Mouse (Mus musculus) macrophage (primary cell): ENCODE data around the gene Zdhhc11. TPM values are rescaled to one million over a fixed set of nuclear protein-coding genes. Genes with fewer than 3 reads are reported as not detected.
A peak's percentile ranks its signal among the peaks of the same experiment; 100 is the strongest.
"Not testable (repeated sequence)": the region's sequence is repeated elsewhere in the genome, so short reads cannot be mapped to it uniquely, and the experiment has no call there.

ENCODE experiments used
- H3K27ac ChIP-seq: fragments of 350-480 bp; formaldehyde crosslinking; 2 replicates; pipeline ENCODE4 v1.9.0; 2021
- H3K36me3 ChIP-seq: fragments of 350-480 bp; formaldehyde crosslinking; 2 replicates; pipeline ENCODE4 v1.9.0; 2021; ENCODE audit errors: inconsistent target
- H3K4me3 ChIP-seq: fragments of 350-480 bp; formaldehyde crosslinking; 2 replicates; pipeline ENCODE4 v1.9.0; 2021; ENCODE audit errors: inconsistent target
- H3K79me2 ChIP-seq: fragments of 350-480 bp; formaldehyde crosslinking; 2 replicates; pipeline ENCODE4 v1.9.0; 2021; ENCODE audit errors: inconsistent target
- WGBS: methylation state at CpG from one replicate; pipeline ENCODE4 v1.1.7; 2026; ENCODE audit warnings: inconsistent platforms; ENCODE audit not compliant: missing documents; 5-methylcytosine and 5-hydroxymethylcytosine counted together
- polyA plus RNA-seq: library from polyadenylated mRNA; stranded (reverse); fragments of 250-400 nt; gene quantifications from 3 replicates; pipeline ENCODE4 v1.2.4, GENCODE M21; 2018; ENCODE audit warnings: inconsistent platforms

The Zdhhc11 gene
- polyA plus RNA-seq, 1 experiment from 2014 or later: not detected

DNA sequence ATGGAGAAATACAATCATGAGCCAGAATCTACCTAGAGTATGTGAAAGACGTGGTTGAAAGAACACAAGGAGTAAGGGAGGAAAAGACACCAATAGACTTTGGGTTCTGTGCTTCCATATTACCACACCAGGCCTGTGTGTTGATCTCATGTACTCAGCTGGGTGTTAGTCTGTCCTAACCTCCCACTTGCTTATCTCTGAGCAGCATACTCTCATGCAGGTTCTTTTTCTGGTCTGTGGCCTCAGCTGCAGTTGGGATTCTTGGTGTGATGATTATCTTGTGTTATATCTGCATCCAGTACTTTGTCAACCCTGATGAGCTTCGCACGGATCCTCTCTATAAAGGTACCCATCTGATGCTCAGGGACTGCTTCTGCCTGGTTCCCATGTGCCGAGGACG, 13.3 kb downstream of the Zdhhc11 start:
- no peaks in the 10 kb centered on the region for H3K36me3 ChIP-seq
- H3K27ac ChIP-seq: no peak overlapping the region
- H3K4me3 ChIP-seq: no peak overlapping the region
- 96% methylated on average over 5 of the region's 5 CpGs for WGBS
- no peaks in the 10 kb centered on the region for H3K79me2 ChIP-seq

DNA sequence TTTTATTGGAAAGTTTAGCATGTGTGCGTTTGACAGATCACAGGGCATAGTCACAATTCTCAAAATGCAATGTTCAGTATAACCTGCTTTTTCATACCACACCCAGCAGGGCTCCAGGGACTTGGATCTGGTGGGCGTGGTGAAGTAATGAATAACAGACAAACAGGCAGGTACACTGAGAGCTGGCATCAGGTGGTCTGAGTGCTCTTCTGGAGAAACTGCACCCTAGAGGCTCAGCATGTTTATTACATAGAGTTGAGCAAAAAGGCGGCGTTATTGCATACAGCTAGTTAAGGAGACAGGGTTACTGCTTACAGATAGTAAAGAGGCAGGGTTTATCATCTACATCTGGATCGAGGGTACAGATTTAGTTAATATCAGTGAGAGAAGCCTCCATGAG, 26.7 kb downstream of the Zdhhc11 start:
- Histone ChIP-seq H3K27ac (no peak overlapping the region), H3K4me3 (no peak overlapping the region), H3K79me2 (no peaks in the 10 kb centered on the region), H3K36me3 (no peaks in the 10 kb centered on the region)
- WGBS: 88% methylated on average over 5 of the region's 5 CpGs

DNA sequence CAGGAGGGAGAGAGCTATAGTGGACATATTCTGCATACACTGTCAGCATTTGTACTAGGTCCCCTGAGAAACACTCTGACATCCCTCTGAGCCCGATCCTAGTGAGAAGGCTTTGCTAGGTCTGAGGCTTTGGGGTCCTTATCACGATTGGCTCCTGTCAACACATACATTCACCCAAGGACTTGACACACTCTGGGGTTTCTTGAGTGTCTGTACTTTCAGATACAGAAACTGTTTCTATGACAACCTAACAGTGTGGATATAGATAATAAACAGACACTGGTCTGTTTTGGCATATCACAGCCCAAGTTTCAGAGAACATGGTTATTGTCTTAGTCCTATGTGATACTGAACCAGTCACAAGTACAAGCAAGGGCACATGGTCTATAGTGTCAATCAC, 27.1 kb downstream of the Zdhhc11 start:
- WGBS: 96% methylated on average over 2 of the region's 2 CpGs
- H3K27ac ChIP-seq: no peak overlapping the region
- no peak overlapping the region for H3K4me3 ChIP-seq
- H3K36me3 ChIP-seq: no peaks in the 10 kb centered on the region
- H3K79me2 ChIP-seq: no peaks in the 10 kb centered on the region

DNA sequence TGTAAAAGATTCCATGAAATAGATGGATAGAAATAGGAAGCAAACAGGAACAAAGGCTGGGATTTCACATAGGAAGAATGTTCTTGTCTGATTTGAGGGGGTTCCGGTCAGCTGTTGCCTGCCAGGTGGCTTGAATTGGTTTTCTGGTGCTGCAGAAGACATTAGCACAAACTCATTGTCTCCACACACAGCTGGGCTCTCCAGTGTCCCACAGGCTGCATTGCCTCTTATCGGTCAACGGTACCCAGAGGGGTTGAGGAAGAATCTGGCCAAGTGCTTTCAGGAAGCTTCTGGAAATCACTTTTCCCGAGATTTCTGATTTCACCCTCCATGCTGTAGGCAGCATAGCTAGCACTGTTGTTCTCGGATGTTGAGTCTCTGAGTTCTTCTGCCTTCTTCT, 27.6 kb downstream of the Zdhhc11 start:
- Histone ChIP-seq H3K36me3 (no peaks in the 10 kb centered on the region), H3K4me3 (no peak overlapping the region), H3K27ac (no peak overlapping the region), H3K79me2 (no peaks in the 10 kb centered on the region)
- WGBS: 81% methylated on average over 5 of the region's 5 CpGs

DNA sequence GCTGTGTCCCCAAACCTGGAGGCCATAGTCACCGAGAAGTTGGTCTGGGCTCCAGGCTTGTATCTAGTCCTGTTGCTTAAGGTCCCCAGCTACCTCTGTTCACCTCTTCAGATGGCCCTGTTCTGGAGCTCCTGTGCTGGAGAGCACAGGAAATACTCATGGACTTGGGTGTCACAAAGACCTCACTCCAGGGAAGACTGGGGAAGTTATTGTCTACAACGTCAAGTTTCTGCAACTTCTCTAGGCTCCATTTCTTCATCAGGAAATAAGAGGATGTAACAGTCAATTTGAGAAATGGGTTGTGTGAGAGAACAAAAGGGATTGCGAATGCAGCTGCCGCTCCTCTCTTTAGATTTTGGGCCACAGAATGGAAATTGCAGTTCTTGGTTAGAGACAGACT, 32.8 kb downstream of the Zdhhc11 start:
- Histone ChIP-seq H3K36me3 (no peaks in the 10 kb centered on the region), H3K4me3 (no peak overlapping the region), H3K27ac (no peak overlapping the region), H3K79me2 (no peaks in the 10 kb centered on the region)
- WGBS: 61% methylated on average over 4 of the region's 4 CpGs

DNA sequence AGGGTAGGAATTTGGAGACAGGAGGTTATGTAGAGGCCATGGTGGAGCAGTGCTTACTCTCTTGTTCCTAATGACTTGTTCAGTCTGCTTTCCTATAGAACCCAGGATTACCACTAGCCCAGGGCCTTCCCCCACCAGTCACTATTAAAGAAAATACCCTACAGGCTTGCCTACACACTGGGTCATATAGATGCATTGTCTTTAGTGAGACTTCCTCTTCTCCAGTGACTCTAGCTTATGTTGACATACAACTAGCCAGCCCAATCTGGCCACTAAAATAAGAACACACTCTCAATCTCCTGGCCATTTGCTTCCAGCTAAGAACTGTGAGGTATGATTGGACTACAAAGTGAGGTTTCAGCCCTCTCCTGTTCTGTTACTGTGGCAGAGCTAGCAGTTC, 36.9 kb downstream of the Zdhhc11 start:
- no peak overlapping the region for H3K4me3 ChIP-seq
- H3K79me2 ChIP-seq: no peaks in the 10 kb centered on the region
- H3K27ac ChIP-seq: no peak overlapping the region
- no peaks in the 10 kb centered on the region for H3K36me3 ChIP-seq

DNA sequence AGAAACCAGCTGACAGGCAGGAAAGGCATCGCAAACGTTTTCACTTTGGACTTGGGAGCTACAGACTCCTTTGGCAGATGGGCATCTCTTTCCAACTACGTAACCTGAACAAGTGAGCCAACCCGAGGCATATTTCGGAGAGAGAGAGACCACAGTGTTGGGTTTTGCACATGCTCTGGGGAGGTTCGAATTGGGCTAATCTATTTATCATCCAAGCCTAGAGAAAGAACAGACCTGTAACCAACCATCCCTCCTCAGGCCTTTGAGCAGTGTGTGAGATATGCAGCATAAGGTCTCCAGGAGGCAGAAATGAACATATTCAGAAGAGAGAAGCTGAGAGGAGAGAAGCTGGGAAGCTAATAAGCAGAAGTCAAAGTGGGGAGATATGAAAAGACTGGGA, 37.3 kb downstream of the Zdhhc11 start:
- no peaks in the 10 kb centered on the region for H3K79me2 ChIP-seq
- H3K36me3 ChIP-seq: no peaks in the 10 kb centered on the region
- 89% methylated on average over 6 of the region's 6 CpGs for WGBS

GRCm38 (mm10) chr13:74001492-74001891, 37.8 kb downstream of the Zdhhc11 start:
- Histone ChIP-seq H3K27ac (no peak overlapping the region), H3K36me3 (no peaks in the 10 kb centered on the region), H3K4me3 (no peak overlapping the region), H3K79me2 (no peaks in the 10 kb centered on the region)
- WGBS: 66% methylated on average over 4 of the region's 4 CpGs

More for the DNA sequence above, 37.3 kb downstream of the Zdhhc11 start:
- H3K27ac ChIP-seq: no peak overlapping the region
- no peak overlapping the region for H3K4me3 ChIP-seq

- 91% methylated on average over 4 of the region's 4 CpGs for WGBS
- not testable (repeated sequence) for H3K79me2 ChIP-seq, H3K27ac ChIP-seq, H3K36me3 ChIP-seq, H3K4me3 ChIP-seq
These were observed 43.2 kb downstream of the Zdhhc11 start for GRCm38 (mm10) chr13:74006881-74007280.

DNA sequence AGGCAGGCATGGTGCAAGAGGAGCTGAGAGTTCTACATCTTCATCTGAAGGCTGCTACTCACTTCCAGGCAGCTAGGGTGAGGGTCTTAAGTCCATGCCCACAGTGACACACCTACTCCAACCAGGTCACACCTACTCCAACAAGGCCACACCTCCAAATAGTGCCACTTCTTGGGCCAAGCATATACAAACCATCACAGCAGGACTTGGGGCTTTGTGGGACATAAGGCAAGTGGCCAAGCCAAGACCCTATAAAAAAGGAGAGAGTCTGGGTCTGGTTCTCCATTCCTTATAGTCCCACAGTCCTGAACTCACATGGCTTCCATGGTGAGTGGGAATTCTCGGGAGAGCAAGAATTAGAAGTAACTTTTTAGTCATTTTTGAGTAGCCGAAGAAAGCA, 44.6 kb downstream of the Zdhhc11 start:
- whole genome bisulfite sequencing: 72% methylated on average over 2 of the region's 2 CpGs
- H3K4me3 ChIP-seq, H3K27ac ChIP-seq, H3K79me2 ChIP-seq, H3K36me3 ChIP-seq: not testable (repeated sequence)

GRCm38 (mm10) chr13:74008948-74009718, 45.5 kb downstream of the Zdhhc11 start, which contains the start of gene Tppp:
Gene Tppp (plus strand): TSS chr13:74009407.
- Histone ChIP-seq H3K79me2 (no peaks in the 10 kb centered on the region), H3K4me3 (peak within 1 kb of the TSS; percentile 32), H3K36me3 (no peaks in the 10 kb centered on the region), H3K27ac (no peak within 1 kb of the TSS)
- WGBS: 1% methylated on average over 56 of the region's 56 CpGs

DNA sequence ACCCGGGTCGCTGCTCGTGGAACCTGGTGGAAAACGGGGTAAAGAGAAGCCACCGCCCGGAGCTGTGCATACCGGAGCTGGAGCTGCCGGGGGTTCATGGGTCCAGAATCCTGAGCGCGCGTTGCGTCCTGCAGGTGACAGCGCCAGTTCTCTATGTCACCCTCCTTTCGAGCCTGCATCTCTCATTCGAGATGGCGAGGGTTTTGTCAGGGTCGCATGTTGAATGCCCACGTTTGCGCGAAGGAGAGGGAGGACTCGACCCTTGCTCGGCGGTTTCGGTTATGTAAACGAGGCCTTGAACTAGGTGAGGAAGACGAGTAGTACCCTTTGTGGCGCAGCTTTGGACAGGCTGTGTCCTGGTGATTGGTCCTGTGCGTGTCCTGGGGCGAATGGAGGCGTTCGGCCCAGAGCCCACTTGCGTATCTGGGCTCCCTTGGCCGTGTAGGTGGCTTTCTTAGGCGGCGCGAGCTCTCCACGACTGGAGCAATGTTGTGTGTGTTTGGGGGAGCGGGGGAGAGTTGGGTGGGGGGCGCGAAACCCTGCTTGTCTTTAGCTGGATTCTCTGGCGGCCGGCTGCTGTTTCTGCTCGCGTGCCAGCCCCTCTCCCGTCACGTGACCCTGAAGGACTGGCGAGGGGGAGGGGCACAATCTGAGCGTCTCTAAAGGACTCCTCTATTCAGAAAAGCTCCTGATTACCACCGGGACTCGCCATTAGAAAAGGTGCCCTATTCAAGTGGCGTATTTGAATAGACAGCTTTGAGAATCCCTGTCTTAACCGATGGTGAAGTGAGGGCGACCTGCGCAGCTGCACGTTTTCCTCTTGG, 46.4 kb downstream of the Zdhhc11 start:
- 3% methylated on average over 54 of the region's 55 CpGs for WGBS
- Histone ChIP-seq H3K79me2 (no peaks in the 10 kb centered on the region), H3K36me3 (no peaks in the 10 kb centered on the region), H3K27ac (no peak overlapping the region), H3K4me3 (peak overlapping the region; percentile 32)

GRCm38 (mm10) chr13:74010678-74011077, 47.0 kb downstream of the Zdhhc11 start:
- WGBS: 13% methylated on average over 3 of the region's 3 CpGs
- H3K4me3 ChIP-seq: no peak overlapping the region; the same call in 1 of the 2 replicates
- no peak overlapping the region for H3K27ac ChIP-seq
- no peaks in the 10 kb centered on the region for H3K36me3 ChIP-seq
- no peaks in the 10 kb centered on the region for H3K79me2 ChIP-seq

DNA sequence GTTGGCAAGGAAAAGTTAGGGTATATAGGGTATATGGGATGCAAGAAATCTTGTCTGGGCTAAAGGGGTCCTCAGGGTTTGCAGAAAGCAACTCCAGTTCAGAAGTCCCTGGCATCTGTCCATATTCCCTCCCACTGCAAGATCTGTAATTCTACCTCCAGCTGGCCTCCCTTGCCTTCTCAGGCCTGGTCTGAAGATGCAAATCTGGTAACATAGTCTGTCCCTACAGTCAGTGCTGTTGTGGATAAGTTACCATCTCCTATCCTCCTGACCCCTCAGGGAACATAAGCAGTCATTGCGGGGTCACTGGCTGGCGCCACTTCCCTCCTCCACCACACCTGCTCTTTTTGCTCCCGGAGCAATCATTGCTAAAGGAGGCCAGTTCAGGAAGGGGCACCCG, 52.3 kb downstream of the Zdhhc11 start:
- Histone ChIP-seq H3K4me3 (no peak overlapping the region), H3K79me2 (no peaks in the 10 kb centered on the region), H3K27ac (no peak overlapping the region), H3K36me3 (no peaks in the 10 kb centered on the region)
- WGBS: 88% methylated on average over 4 of the region's 4 CpGs

DNA sequence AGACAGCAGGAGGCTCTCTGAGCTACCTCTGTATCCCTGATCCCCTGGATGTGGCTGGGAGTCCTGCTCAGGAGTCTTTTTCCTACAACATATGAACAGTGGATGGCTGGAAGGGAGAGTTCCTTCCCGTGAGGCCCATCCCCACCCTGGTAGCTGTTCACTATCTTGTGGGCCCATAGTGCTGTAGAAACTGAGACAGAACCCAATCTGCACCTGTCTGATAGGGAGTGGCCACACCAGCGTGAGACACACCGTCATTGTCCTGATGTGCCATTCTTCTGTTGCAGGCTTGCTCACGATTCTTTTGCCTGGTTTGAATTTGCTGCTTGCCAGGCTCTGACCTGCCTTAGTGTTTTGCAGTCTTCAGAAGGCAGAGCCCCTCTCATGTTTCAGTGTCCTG, 53.8 kb downstream of the Zdhhc11 start:
- 90% methylated on average over 4 of the region's 4 CpGs for WGBS
- Histone ChIP-seq H3K36me3 (no peaks in the 10 kb centered on the region), H3K27ac (no peak overlapping the region), H3K4me3 (no peak overlapping the region), H3K79me2 (no peaks in the 10 kb centered on the region)
